Mouse (Mus musculus) CH12.LX (cell line): ENCODE data around the gene Cactin. TPM values are rescaled to one million over a fixed set of nuclear protein-coding genes. Genes with fewer than 3 reads are reported as not detected.

Experiments used
- DNase-seq: peaks from one replicate; pipeline ENCODE4 v3.0.0-alpha.2; 2013; ENCODE audit errors: extremely low read depth
- H3K27ac ChIP-seq: 2 replicates; pipeline ENCODE4 v1.5.1; 2012; ENCODE audit warnings: low read depth, mild to moderate bottlenecking, control low read depth, moderate library complexity; ENCODE audit not compliant: insufficient read depth
- H3K27me3 ChIP-seq: replicated peaks from 2 replicates; pipeline ENCODE3; 2012; ENCODE audit warnings: inconsistent platforms
- H3K36me3 ChIP-seq, 2 experiments: replicated peaks in 1 of 2; 2 replicates each; pipeline versions ENCODE3 to v1.6.1; 2012; ENCODE audit warnings: inconsistent platforms in 1 of 2, low read length in 1 of 2, mild to moderate bottlenecking in 1 of 2, mixed read lengths in 1 of 2, moderate library complexity in 1 of 2; ENCODE audit not compliant: control insufficient read depth in 1 of 2, insufficient read depth in 1 of 2
- H3K4me1 ChIP-seq, 2 experiments: 2 replicates each; pipeline ENCODE4 v1.6.1; 2012; ENCODE audit warnings: inconsistent platforms in 1 of 2, moderate library complexity in 1 of 2; ENCODE audit not compliant: insufficient read depth in 2 of 2, control insufficient read depth in 1 of 2
- H3K4me2 ChIP-seq: 2 replicates; pipeline ENCODE4 v1.6.1; 2012; ENCODE audit warnings: low read depth, mild to moderate bottlenecking, control low read depth; ENCODE audit not compliant: poor library complexity, insufficient read depth, severe bottlenecking
- H3K4me3 ChIP-seq, 3 experiments: fragments of 150-350 bp in 1 of 3; sonication (generic) in 1 of 3; replicated peaks in 1 of 3; 2 replicates each; pipeline versions ENCODE3 to v1.5.1; 2011 to 2012; ENCODE audit warnings: low read depth in 2 of 3, low read length in 2 of 3, mild to moderate bottlenecking in 2 of 3, moderate library complexity in 2 of 3, control low read depth in 1 of 3, improper control_type of control experiment in 1 of 3, inconsistent platforms in 1 of 3, mixed read lengths in 1 of 3; ENCODE audit not compliant: poor library complexity in 1 of 3
- H3K79me2 ChIP-seq: replicated peaks from 2 replicates; pipeline ENCODE4 v1.6.1; 2012; ENCODE audit warnings: mild to moderate bottlenecking, moderate library complexity; ENCODE audit not compliant: control insufficient read depth, poor library complexity, insufficient read depth, severe bottlenecking; ENCODE audit errors: extremely low read depth
- H3K9ac ChIP-seq: 2 replicates; pipeline ENCODE4 v1.6.1; 2012; ENCODE audit warnings: low read depth, mild to moderate bottlenecking, control low read depth, moderate library complexity; ENCODE audit not compliant: insufficient read depth
- H3K9me3 ChIP-seq: replicated peaks from 2 replicates; pipeline ENCODE3; 2012; ENCODE audit warnings: low read length, inconsistent platforms, mixed read lengths
- BHLHE40 ChIP-seq: IDR thresholded peaks from 2 replicates; pipeline ENCODE4 v1.6.1; 2011; ENCODE audit warnings: mild to moderate bottlenecking, low read depth, low read length, improper control_type of control experiment
- CHD1 ChIP-seq: IDR thresholded peaks from 2 replicates; pipeline ENCODE4 v1.6.1; 2012; ENCODE audit warnings: low read depth, low read length, improper control_type of control experiment, inconsistent platforms
- CTCF ChIP-seq, 2 experiments: IDR thresholded peaks in 1 of 2; conservative IDR thresholded peaks in 1 of 2; 2 replicates each; pipeline ENCODE4 v1.5.1; 2011 to 2012; ENCODE audit warnings: low read depth in 2 of 2, low read length in 2 of 2, improper control_type of control experiment in 1 of 2, inconsistent platforms in 1 of 2, mild to moderate bottlenecking in 1 of 2, moderate library complexity in 1 of 2
- E2F4 ChIP-seq: IDR thresholded peaks from 2 replicates; pipeline ENCODE4 v1.6.1; 2011; ENCODE audit warnings: low read depth, low read length, improper control_type of control experiment; ENCODE audit not compliant: insufficient replicate concordance
- EP300 ChIP-seq: IDR thresholded peaks from 2 replicates; pipeline ENCODE4 v1.6.1; 2011; ENCODE audit warnings: low read length, improper control_type of control experiment
- ETS1 ChIP-seq: conservative IDR thresholded peaks from 2 replicates; pipeline ENCODE4 v1.6.1; 2012; ENCODE audit warnings: low read depth, mild to moderate bottlenecking, inconsistent platforms, low read length, improper control_type of control experiment, moderate library complexity
- GABPA ChIP-seq: IDR thresholded peaks from 2 replicates; pipeline ENCODE4 v1.6.1; 2012; ENCODE audit warnings: low read depth, low read length, improper control_type of control experiment, inconsistent platforms; ENCODE audit not compliant: insufficient replicate concordance
- HCFC1 ChIP-seq: IDR thresholded peaks from 2 replicates; pipeline ENCODE4 v1.6.1; 2012; ENCODE audit warnings: low read depth, mild to moderate bottlenecking, inconsistent platforms, low read length, improper control_type of control experiment
- IRF4 ChIP-seq: IDR thresholded peaks from 2 replicates; pipeline ENCODE4 v1.6.1; 2014; ENCODE audit warnings: low read depth, mild to moderate bottlenecking, inconsistent platforms, low read length, improper control_type of control experiment
- JUND ChIP-seq: conservative IDR thresholded peaks from 2 replicates; pipeline ENCODE4 v1.6.1; 2011; ENCODE audit warnings: low read depth, low read length, improper control_type of control experiment
- KAT2A ChIP-seq: IDR thresholded peaks from 2 replicates; pipeline ENCODE4 v1.6.1; 2012; ENCODE audit warnings: low read length, improper control_type of control experiment, inconsistent platforms; ENCODE audit not compliant: insufficient replicate concordance
- MAX ChIP-seq: IDR thresholded peaks from 2 replicates; pipeline ENCODE4 v1.6.1; 2011; ENCODE audit warnings: low read length, improper control_type of control experiment
- MAZ ChIP-seq: IDR thresholded peaks from 2 replicates; pipeline ENCODE4 v1.6.1; 2012; ENCODE audit warnings: low read depth, mild to moderate bottlenecking, inconsistent platforms, low read length, improper control_type of control experiment, moderate library complexity
- MEF2A ChIP-seq: IDR thresholded peaks from 2 replicates; pipeline ENCODE4 v1.6.1; 2014; ENCODE audit warnings: low read depth, mild to moderate bottlenecking, inconsistent platforms, low read length, improper control_type of control experiment, borderline replicate concordance
- MXI1 ChIP-seq: IDR thresholded peaks from 2 replicates; pipeline ENCODE4 v1.6.1; 2011; ENCODE audit warnings: mild to moderate bottlenecking, low read depth, low read length, improper control_type of control experiment
- NELFE ChIP-seq: IDR thresholded peaks from 2 replicates; pipeline ENCODE4 v1.6.1; 2011; ENCODE audit warnings: low read depth, low read length, improper control_type of control experiment
- NRF1 ChIP-seq: IDR thresholded peaks from 2 replicates; pipeline ENCODE4 v1.6.1; 2014; ENCODE audit warnings: low read depth, mild to moderate bottlenecking, inconsistent platforms, low read length, improper control_type of control experiment, moderate library complexity
- PAX5 ChIP-seq: IDR thresholded peaks from 2 replicates; pipeline ENCODE4 v1.6.1; 2012; ENCODE audit warnings: low read length, inconsistent platforms, mixed read lengths
- POLR2A ChIP-seq: IDR thresholded peaks from 2 replicates; pipeline ENCODE4 v1.6.1; 2011; ENCODE audit warnings: low read depth, mild to moderate bottlenecking, improper control_type of control experiment, low read length
- POLR2AphosphoS2 ChIP-seq: IDR thresholded peaks from 2 replicates; pipeline ENCODE4 v1.6.1; 2011; ENCODE audit warnings: low read depth, low read length, improper control_type of control experiment
- RAD21 ChIP-seq: IDR thresholded peaks from 2 replicates; pipeline ENCODE4 v1.6.1; 2011; ENCODE audit warnings: low read depth, mild to moderate bottlenecking, low read length, improper control_type of control experiment, moderate library complexity
- RCOR1 ChIP-seq: conservative IDR thresholded peaks from 2 replicates; pipeline ENCODE4 v1.6.1; 2012; ENCODE audit warnings: low read depth, mild to moderate bottlenecking, inconsistent platforms, low read length, improper control_type of control experiment
- SMC3 ChIP-seq: IDR thresholded peaks from 2 replicates; pipeline ENCODE4 v1.6.1; 2011; ENCODE audit warnings: low read depth, low read length, improper control_type of control experiment
- TCF12 ChIP-seq: IDR thresholded peaks from 2 replicates; pipeline ENCODE4 v1.6.1; 2014; ENCODE audit warnings: low read depth, mild to moderate bottlenecking, inconsistent platforms, low read length, improper control_type of control experiment
- UBTF ChIP-seq: IDR thresholded peaks from 2 replicates; pipeline ENCODE4 v1.6.1; 2012; ENCODE audit warnings: low read depth, mild to moderate bottlenecking, inconsistent platforms, low read length, improper control_type of control experiment, moderate library complexity
- USF1 ChIP-seq: IDR thresholded peaks from 2 replicates; pipeline ENCODE4 v1.6.1; 2014; ENCODE audit warnings: low read depth, mild to moderate bottlenecking, inconsistent platforms, low read length, improper control_type of control experiment
- USF2 ChIP-seq: conservative IDR thresholded peaks from 2 replicates; pipeline ENCODE4 v1.6.1; 2011; ENCODE audit warnings: low read depth, low read length, improper control_type of control experiment
- ZKSCAN1 ChIP-seq: IDR thresholded peaks from 2 replicates; pipeline ENCODE4 v1.6.1; 2012; ENCODE audit warnings: low read depth, inconsistent platforms, low read length, improper control_type of control experiment, borderline replicate concordance
- ZMIZ1 ChIP-seq: IDR thresholded peaks from 2 replicates; pipeline ENCODE4 v1.6.1; 2012; ENCODE audit warnings: low read depth, mild to moderate bottlenecking, inconsistent platforms, low read length, improper control_type of control experiment
- ZNF384 ChIP-seq: IDR thresholded peaks from 2 replicates; pipeline ENCODE4 v1.6.1; 2012; ENCODE audit warnings: low read depth, low read length, improper control_type of control experiment, inconsistent platforms
- dilution Hi-C: fragments of 300-500 bp; cut with MboI; formaldehyde crosslinking; loops from 2 replicates; pipeline ENCODE4 v1.14.3; 2020; ENCODE audit warnings: low sequenced_read_pairs; ENCODE audit not compliant: extremely low pct_unique_long_range_greater_than_20kb, extremely low pct_ligation_motif_present
- in situ Hi-C: fragments of 300-500 bp; cut with MboI; formaldehyde crosslinking; loops from 3 replicates; pipeline ENCODE4 v1.14.3; 2019; ENCODE audit warnings: low sequenced_read_pairs, low pct_ligation_motif_present, low pct_unique_long_range_greater_than_20kb, mixed read lengths
- polyA plus RNA-seq: library from polyadenylated mRNA; unstranded; fragments of >175 nt; gene quantifications from 2 replicates; pipeline ENCODE4 v1.2.1, GENCODE M21; 2012; ENCODE audit warnings: low read depth; ENCODE audit not compliant: insufficient read length
- total RNA-seq, 2 experiments: library from RNA; depleted of rRNA; stranded (reverse); fragments of 300-350 nt in 1 of 2; fragments of >200 nt in 1 of 2; gene quantifications; 2 replicates each; pipeline ENCODE4 v1.2.3; 2012 to 2014

Gene Cactin
- total and polyA plus RNA-seq, 3 experiments, result 21.4 to 39.3 (median 34.6) TPM

- TF ChIP-seq IRF4, result peak; percentile 96
- TF ChIP-seq HCFC1, result no peak
- peak; percentile 70; the same call in 1 of the 2 replicates for TF ChIP-seq RCOR1
- peak; percentile 85 for TF ChIP-seq ETS1
- no peak for TF ChIP-seq POLR2AphosphoS2
- TF ChIP-seq USF2, result no peak
- no peak for TF ChIP-seq PAX5
- TF ChIP-seq EP300, result peak; percentile 98
- 0 out of 2 replicates have a peak, but pooled peaks have one; percentile 1 for TF ChIP-seq SMC3
- no peak for TF ChIP-seq ZKSCAN1
- TF ChIP-seq ZNF384, result no peak
- TF ChIP-seq MEF2A, result peak; percentile 89; the same call in 1 of the 2 replicates
- TF ChIP-seq JUND, result peak; percentile 69
- no peak for TF ChIP-seq NRF1
- TF ChIP-seq MAZ, result 0 out of 2 replicates have a peak, but pooled peaks have one; percentile 30
- no peak; a peak in 1 of 4 replicates for TF ChIP-seq CTCF (conservative IDR thresholded peaks at IDR 0.05 in 1 of 2, IDR thresholded peaks at IDR 0.05 in 1 of 2; ENCODE audit: low read depth in 2 of 2, low read length in 2 of 2)
- no peak for TF ChIP-seq USF1
- peak; percentile 28; the same call in 1 of the 2 replicates for TF ChIP-seq POLR2A
- TF ChIP-seq KAT2A, result no peak
These were observed 22.4 kb upstream of the Cactin start (continued) for GRCm38 (mm10) chr10:81298369-81299100.

GRCm38 (mm10) chr10:81299585-81300351, 21.1 kb upstream of the Cactin start:
- Histone ChIP-seq H3K4me1 (peaks cover 78 to 98% of the 10 kb centered on the region in 2 experiments), H3K4me3 (no peak overlapping the region), H3K9me3 (no peaks in the 10 kb centered on the region)
- in situ Hi-C loops, result no loop called here
- no peak for TF ChIP-seq MEF2A
- no peak for TF ChIP-seq BHLHE40
- no peak for TF ChIP-seq NRF1
- TF ChIP-seq ZNF384, result no peak
- TF ChIP-seq TCF12, result no peak
- no peak for TF ChIP-seq USF1
- no peak for TF ChIP-seq ZKSCAN1
- TF ChIP-seq MAX, result no peak
- no peak for TF ChIP-seq POLR2A
- TF ChIP-seq UBTF, result no peak
- TF ChIP-seq GABPA, result no peak
- TF ChIP-seq PAX5, result no peak
- no peak for TF ChIP-seq MXI1
- no peak for TF ChIP-seq NELFE
- no peak for TF ChIP-seq E2F4
- no peak for TF ChIP-seq RCOR1
- no peak for TF ChIP-seq IRF4
- TF ChIP-seq RAD21, result no peak
- TF ChIP-seq ZMIZ1, result no peak
- no peak for TF ChIP-seq CHD1
- TF ChIP-seq, all 38 proteins: peak for 0
- Histone ChIP-seq H3K9ac (no peak overlapping the region), H3K27ac (peak overlapping the region; percentile 87), H3K79me2 (peaks cover 65% of the 10 kb centered on the region), H3K27me3 (no peaks in the 10 kb centered on the region), H3K36me3 (peaks cover 0 to 28% of the 10 kb centered on the region in 2 experiments), H3K4me2 (no peak overlapping the region)
- no peak for DNase-seq
- dilution Hi-C loops, result no loop called here
